Mouse (Mus musculus): ENCODE measurements around the gene Snrpb.

Gene Snrpb

DNA sequence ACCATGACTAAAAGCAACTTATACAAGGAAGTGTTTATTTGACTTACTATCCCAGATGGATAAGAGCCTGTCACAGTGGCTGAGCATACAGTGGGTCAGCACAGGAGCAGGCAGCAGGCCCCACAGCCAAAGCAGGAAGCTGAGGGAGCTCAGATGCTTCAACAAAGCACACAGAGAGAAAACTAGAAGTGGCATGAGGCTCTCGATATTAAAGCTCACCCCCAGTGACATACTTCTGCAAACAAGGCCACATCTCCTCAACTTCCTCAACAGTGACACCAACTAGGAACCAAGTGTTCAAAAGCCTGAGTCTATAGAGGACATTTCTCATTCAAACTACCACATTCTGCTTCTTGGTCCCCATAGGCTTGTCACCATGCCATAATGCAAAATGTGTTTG lies 49.5 kb downstream of the Snrpb start:
- no peak for DNase-seq

GRCm38 (mm10) chr2:130126073-130126472 lies 53.1 kb downstream of the Snrpb start:
- no peak for DNase-seq

DNA sequence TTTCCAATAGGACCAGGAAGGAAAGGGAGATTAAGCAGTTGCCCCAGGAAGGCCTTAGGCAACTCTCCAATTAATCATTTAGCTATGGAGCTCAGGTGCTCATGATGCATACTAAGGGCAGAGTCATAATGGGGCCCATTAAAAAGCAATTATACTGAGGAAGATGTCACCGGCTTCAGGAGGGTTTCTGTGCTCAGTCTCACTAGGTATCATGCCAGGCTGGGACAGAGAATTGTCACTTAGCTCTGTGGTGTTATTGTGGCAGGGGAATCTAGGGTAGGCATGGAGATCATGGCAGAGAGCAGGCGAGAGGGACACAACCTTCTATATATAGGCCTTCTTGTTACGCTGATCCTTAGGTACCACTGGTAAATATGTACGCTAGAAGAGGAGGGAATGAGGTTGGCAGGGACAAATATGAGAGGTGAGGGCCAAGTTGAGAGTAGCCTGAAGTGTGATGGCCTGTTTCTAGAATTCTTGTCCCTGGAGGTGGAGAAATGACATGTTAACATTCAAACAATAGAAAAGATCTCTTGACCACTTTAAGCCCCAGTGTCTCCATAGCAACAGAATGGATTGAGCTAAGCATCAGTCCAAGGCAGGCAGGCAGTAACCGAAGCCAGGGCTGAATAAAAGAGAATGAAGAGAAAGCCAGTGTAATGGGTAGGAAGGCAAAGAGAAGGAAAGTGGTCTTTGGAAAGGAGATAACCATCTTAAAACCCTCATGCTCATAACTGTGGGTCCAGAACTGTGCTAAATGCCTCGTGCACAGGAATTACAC lies 53.7 kb downstream of the Snrpb start:
- no peak for DNase-seq

Data from kidney, postnatal 10 days (tissue).